Mouse (Mus musculus) liver, embryonic 15.5 days (tissue): Measurements from ENCODE around the gene Gm21708. TPM values are rescaled to one million over a fixed set of nuclear protein-coding genes. Genes with fewer than 3 reads are reported as not detected.
"Not testable (repeated sequence)": the region's sequence is repeated elsewhere in the genome, so short reads cannot be mapped to it uniquely, and the experiment has no call there.

Experiments
- ATAC-seq: fragments of 200-750 bp; cut with Nextera tagmentation; 2 replicates; pipeline ENCODE4 v1.8.0; 2017; ENCODE audit warnings: moderate number of reproducible peaks, mild to moderate bottlenecking, moderate library complexity; ENCODE audit not compliant: insufficient read depth
- H3K27ac ChIP-seq: fragments of 300-500 bp; sonication (generic); replicated peaks from 2 replicates; pipeline ENCODE4 v1.5.1; 2015; ENCODE audit warnings: mild to moderate bottlenecking, inconsistent platforms
- H3K27me3 ChIP-seq: fragments of 300-500 bp; sonication (generic); 2 replicates; pipeline ENCODE4 v1.6.1; 2015; ENCODE audit warnings: mild to moderate bottlenecking, inconsistent platforms
- H3K36me3 ChIP-seq: fragments of 300-500 bp; sonication (generic); replicated peaks from 2 replicates; pipeline ENCODE4 v1.6.1; 2015; ENCODE audit warnings: moderate library complexity, mild to moderate bottlenecking, inconsistent platforms
- H3K4me1 ChIP-seq: fragments of 300-500 bp; sonication (generic); replicated peaks from 2 replicates; pipeline ENCODE4 v1.6.1; 2015; ENCODE audit warnings: inconsistent platforms
- H3K4me2 ChIP-seq: fragments of 300-500 bp; sonication (generic); 2 replicates; pipeline ENCODE4 v1.6.1; 2015; ENCODE audit warnings: moderate library complexity, mild to moderate bottlenecking, inconsistent platforms
- H3K4me3 ChIP-seq: fragments of 300-500 bp; sonication (generic); replicated peaks from 2 replicates; pipeline ENCODE4 v1.5.1; 2015; ENCODE audit warnings: mild to moderate bottlenecking, inconsistent platforms
- H3K9ac ChIP-seq: fragments of 300-500 bp; sonication (generic); 2 replicates; pipeline ENCODE4 v1.6.1; 2015; ENCODE audit warnings: moderate library complexity, mild to moderate bottlenecking, inconsistent platforms
- H3K9me3 ChIP-seq: fragments of 300-500 bp; sonication (generic); replicated peaks from 2 replicates; pipeline ENCODE4 v1.6.1; 2016; ENCODE audit warnings: inconsistent platforms
- WGBS: fragments of 180-500 bp; shearing (Covaris S2); methylation state at CpG from one replicate; pipeline ENCODE4 v1.1.7; 2015; ENCODE audit warnings: mixed read lengths; ENCODE audit not compliant: insufficient replicate concordance; 5-methylcytosine and 5-hydroxymethylcytosine counted together
- polyA plus RNA-seq: library from polyadenylated mRNA; unstranded; fragments of >200 nt; fragmentation: Nextera tagmentation; extraction: Ambion mirVana; gene quantifications from 2 replicates; pipeline ENCODE4 v1.2.1, GENCODE M21; 2015

The Gm21708 gene
- not detected in 2 replicates for polyA plus RNA-seq

GRCm38 (mm10) chrY:3410067-3410466 lies at the start of gene Gm21708, which contains the start of gene Gm21704:
Gm21708 (minus strand) TSS chrY:3410167.
Gm21704 (minus strand) TSS chrY:3410167.
- H3K36me3 ChIP-seq, H3K9ac ChIP-seq, H3K4me3 ChIP-seq, H3K4me1 ChIP-seq, H3K27ac ChIP-seq, ATAC-seq, H3K4me2 ChIP-seq, H3K9me3 ChIP-seq, H3K27me3 ChIP-seq: not testable (repeated sequence)
- no CpG with 5 or more reads among the region's 9 CpGs for WGBS

Other genes starting within 250 kb of the Gm21708 start
- not detected in 2 replicates for gene Gm21677, start 103.7 kb downstream of the Gm21708 start, polyA plus RNA-seq
- gene Gm21693, start 64.8 kb downstream of the Gm21708 start, polyA plus RNA-seq = not detected in 2 replicates
- not detected in 2 replicates for gene Gm21704, start within 50 bp of the Gm21708 start, polyA plus RNA-seq